Mouse (Mus musculus): ENCODE results near the gene Cgnl1.

- TF ChIP-seq CTCF (IDR thresholded peaks at IDR 0.05; ENCODE audit: control insufficient read depth, insufficient read depth, insufficient replicate concordance, low read depth, low read length) (no peak), POLR2A (IDR thresholded peaks at IDR 0.05; ENCODE audit: control insufficient read depth, low read depth, low read length) (no peak)
These were observed 166.3 kb downstream of the Cgnl1 start for GRCm38 (mm10) chr9:71604914-71605635.

Measured in testis, adult 2 months (tissue).